Mouse (Mus musculus) stomach, embryonic 16.5 days (tissue): ENCODE data around the gene Fermt2. TPM values are rescaled to one million over a fixed set of nuclear protein-coding genes. Genes with fewer than 3 reads are reported as not detected.

Experiments
- ATAC-seq: fragments of 200-750 bp; cut with Nextera tagmentation; 2 replicates; pipeline ENCODE4 v1.8.0; 2017; ENCODE audit warnings: moderate number of reproducible peaks, moderate TSS enrichment; ENCODE audit not compliant: insufficient read depth, low FRiP score
- H3K27ac ChIP-seq: fragments of 300-500 bp; sonication (generic); 2 replicates; pipeline ENCODE4 v1.5.1; 2014; ENCODE audit warnings: low read length
- H3K27me3 ChIP-seq: fragments of 300-500 bp; sonication (generic); 2 replicates; pipeline ENCODE4 v1.6.1; 2014; ENCODE audit warnings: low read length, control low read depth, mixed read lengths; ENCODE audit not compliant: control insufficient read depth, insufficient read depth
- H3K36me3 ChIP-seq: fragments of 300-500 bp; sonication (generic); 2 replicates; pipeline ENCODE4 v1.6.1; 2014; ENCODE audit warnings: low read length; ENCODE audit not compliant: control insufficient read depth, insufficient read depth
- H3K4me1 ChIP-seq: fragments of 300-500 bp; sonication (generic); 2 replicates; pipeline ENCODE4 v1.6.1; 2014; ENCODE audit warnings: low read length, control low read depth, mixed read lengths; ENCODE audit not compliant: control insufficient read depth, insufficient read depth
- H3K4me2 ChIP-seq: fragments of 300-500 bp; sonication (generic); 2 replicates; pipeline ENCODE4 v1.6.1; 2014; ENCODE audit warnings: low read depth, low read length, mixed read lengths
- H3K4me3 ChIP-seq: fragments of 300-500 bp; sonication (generic); replicated peaks from 2 replicates; pipeline ENCODE4 v1.5.1; 2014; ENCODE audit warnings: mild to moderate bottlenecking, low read length
- H3K9ac ChIP-seq: fragments of 300-500 bp; sonication (generic); 2 replicates; pipeline ENCODE4 v1.6.1; 2014; ENCODE audit warnings: low read length
- H3K9me3 ChIP-seq: fragments of 300-500 bp; sonication (generic); replicated peaks from 2 replicates; pipeline ENCODE4 v1.6.1; 2016; ENCODE audit warnings: low read length, control low read depth; ENCODE audit not compliant: control insufficient read depth
- WGBS: fragments of 180-500 bp; shearing (Covaris S2); extraction: QIAGEN DNeasy Blood & Tissue Kit; methylation state at CpG from one replicate; pipeline ENCODE4 v1.1.7; 2014; 5-methylcytosine and 5-hydroxymethylcytosine counted together
- polyA plus RNA-seq: library from polyadenylated mRNA; unstranded; fragments of >200 nt; fragmentation: Nextera tagmentation; extraction: Ambion mirVana; gene quantifications from 2 replicates; pipeline ENCODE4 v1.2.1, GENCODE M21; 2015

Gene Fermt2
- polyA plus RNA-seq, result 213 and 235 TPM in 2 replicates

GRCm38 (mm10) chr14:45529411-45530363 lies at the start of gene Fermt2:
TSS of gene Fermt2 (minus strand) at chr14:45530118.
- Histone ChIP-seq H3K9ac (peak within 1 kb of the TSS; percentile 86), H3K9me3 (no peaks in the 10 kb centered on the region), H3K4me1 (peaks cover 3% of the 10 kb centered on the region; the same call in 1 of the 2 replicates), H3K27ac (peak within 1 kb of the TSS; percentile 95), H3K36me3 (no peaks in the 10 kb centered on the region), H3K4me2 (peak within 1 kb of the TSS; percentile 80), H3K4me3 (peak within 1 kb of the TSS; percentile 77), H3K27me3 (no peaks in the 10 kb centered on the region)
- peak; percentile 90 for ATAC-seq
- WGBS, result under 1% methylated on average over 88 of the region's 126 CpGs

- no peak for ATAC-seq
- H3K9ac ChIP-seq, result peak overlapping the region; percentile 47
- 18% methylated on average over 33 of the region's 33 CpGs for WGBS
Measured at GRCm38 (mm10) chr14:45566066-45566937, 36.4 kb upstream of the Fermt2 start.

GRCm38 (mm10) chr14:45565216-45566065 lies 35.5 kb upstream of the Fermt2 start:
- Histone ChIP-seq H3K27me3 (no peaks in the 10 kb centered on the region), H3K9ac (peak overlapping the region; percentile 47), H3K9me3 (no peaks in the 10 kb centered on the region), H3K4me3 (peak overlapping the region; percentile 31), H3K27ac (peak overlapping the region; percentile 72), H3K4me1 (peaks cover 15% of the 10 kb centered on the region; the same call in 1 of the 2 replicates), H3K4me2 (peak overlapping the region; percentile 60), H3K36me3 (no peaks in the 10 kb centered on the region)
- 9% methylated on average over 20 of the region's 20 CpGs for WGBS
- ATAC-seq, result peak; percentile 79

More at GRCm38 (mm10) chr14:45566066-45566937, 36.4 kb upstream of the Fermt2 start:
- no peaks in the 10 kb centered on the region for H3K9me3 ChIP-seq
- peaks cover 15% of the 10 kb centered on the region; the same call in 1 of the 2 replicates for H3K4me1 ChIP-seq
- no peaks in the 10 kb centered on the region for H3K27me3 ChIP-seq
- H3K27ac ChIP-seq, result peak overlapping the region; percentile 72
- H3K4me3 ChIP-seq, result peak overlapping the region; percentile 31
- H3K4me2 ChIP-seq, result peak overlapping the region; percentile 60
- no peaks in the 10 kb centered on the region for H3K36me3 ChIP-seq

GRCm38 (mm10) chr14:45563577-45563976 lies 33.7 kb upstream of the Fermt2 start:
- peak; percentile 43; the same call in 1 of the 2 replicates for ATAC-seq
- Histone ChIP-seq H3K27me3 (no peaks in the 10 kb centered on the region), H3K4me3 (no peak overlapping the region), H3K27ac (no peak overlapping the region), H3K36me3 (no peaks in the 10 kb centered on the region), H3K4me1 (peaks cover 15% of the 10 kb centered on the region; the same call in 1 of the 2 replicates), H3K9me3 (no peaks in the 10 kb centered on the region), H3K9ac (no peak overlapping the region), H3K4me2 (no peak overlapping the region)
- WGBS, result 77% methylated on average over 1 of the region's 1 CpGs

- 57% methylated on average over 6 of the region's 6 CpGs for WGBS
- Histone ChIP-seq H3K27ac (no peak overlapping the region), H3K4me3 (no peak overlapping the region), H3K36me3 (no peaks in the 10 kb centered on the region), H3K4me2 (no peak overlapping the region), H3K9me3 (peaks cover 4% of the 10 kb centered on the region; the same call in 1 of the 2 replicates), H3K27me3 (no peaks in the 10 kb centered on the region), H3K9ac (no peak overlapping the region), H3K4me1 (peaks cover 15% of the 10 kb centered on the region; the same call in 1 of the 2 replicates)
- ATAC-seq, result no peak
Measured at GRCm38 (mm10) chr14:45561681-45562080, 31.8 kb upstream of the Fermt2 start.

- Histone ChIP-seq H3K27me3 (no peaks in the 10 kb centered on the region), H3K4me3 (no peak overlapping the region), H3K9ac (no peak overlapping the region), H3K9me3 (peaks cover 4% of the 10 kb centered on the region; the same call in 1 of the 2 replicates), H3K27ac (no peak overlapping the region), H3K4me1 (peaks cover 7% of the 10 kb centered on the region; the same call in 1 of the 2 replicates), H3K4me2 (no peak overlapping the region), H3K36me3 (no peaks in the 10 kb centered on the region)
- ATAC-seq, result no peak
- WGBS, result 90% methylated on average over 1 of the region's 1 CpGs
Measured at GRCm38 (mm10) chr14:45559018-45559417, 29.1 kb upstream of the Fermt2 start.

- no peaks in the 10 kb centered on the region for H3K27me3 ChIP-seq
- ATAC-seq, result no peak
- H3K4me2 ChIP-seq, result no peak overlapping the region
- H3K27ac ChIP-seq, result peak overlapping the region; percentile 51; the same call in 1 of the 2 replicates
- no peaks in the 10 kb centered on the region for H3K36me3 ChIP-seq
- 0 out of 2 replicates have a peak, but pooled peaks cover 4% of the 10 kb centered on the region for H3K4me1 ChIP-seq
- no peak overlapping the region for H3K9ac ChIP-seq
- peaks cover 4% of the 10 kb centered on the region; the same call in 1 of the 2 replicates for H3K9me3 ChIP-seq
- no peak overlapping the region for H3K4me3 ChIP-seq
- WGBS, result 61% methylated on average over 6 of the region's 6 CpGs
Measured at GRCm38 (mm10) chr14:45554336-45554735, 24.4 kb upstream of the Fermt2 start.

- ATAC-seq, result no peak
- Histone ChIP-seq H3K4me1 (0 out of 2 replicates have a peak, but pooled peaks cover 4% of the 10 kb centered on the region), H3K36me3 (no peaks in the 10 kb centered on the region), H3K9ac (no peak overlapping the region), H3K4me3 (no peak overlapping the region), H3K4me2 (no peak overlapping the region), H3K9me3 (peaks cover 4% of the 10 kb centered on the region; the same call in 1 of the 2 replicates), H3K27me3 (no peaks in the 10 kb centered on the region), H3K27ac (peak overlapping the region; percentile 51; the same call in 1 of the 2 replicates)
- 47% methylated on average over 2 of the region's 2 CpGs for WGBS
Measured at GRCm38 (mm10) chr14:45553854-45554253, 23.9 kb upstream of the Fermt2 start.
